Mouse (Mus musculus) adrenal gland (tissue): ENCODE results near the gene Sbk2.

Experiments
- intact Hi-C: fragments of 180-260 bp; cut with DNase I; formaldehyde crosslinking; loops from one replicate; pipeline ENCODE4 v1.15.1; 2025

The Sbk2 gene

GRCm38 (mm10) chr7:4898851-4899648, 65.2 kb downstream of the Sbk2 start:
- intact Hi-C loops = no loop called here

DNA sequence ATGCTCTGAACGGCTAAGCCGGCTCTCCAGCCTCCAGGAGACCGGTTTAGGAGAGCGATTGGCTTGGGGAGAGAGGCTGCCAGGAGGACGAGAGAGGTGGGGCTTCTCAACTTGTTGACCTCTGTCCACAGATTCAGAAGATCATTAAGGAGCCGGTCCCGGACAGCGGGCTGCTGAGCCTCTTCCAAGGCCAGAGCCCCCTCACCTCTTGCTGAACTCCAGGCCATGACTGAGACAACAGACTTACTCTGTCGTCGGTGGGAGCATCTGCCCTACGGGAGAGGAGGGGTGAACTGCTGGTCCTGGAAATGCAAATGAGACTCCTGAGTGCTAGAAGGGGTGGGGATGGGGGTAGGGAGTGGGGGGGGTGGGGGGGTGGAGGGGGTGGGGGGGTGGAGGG, 69.0 kb downstream of the Sbk2 start:
- intact Hi-C loops = no loop called here
